Mouse (Mus musculus) heart, postnatal 0 days (tissue): ENCODE measurements around the gene Trmt61a. TPM values are rescaled to one million over a fixed set of nuclear protein-coding genes. Genes with fewer than 3 reads are reported as not detected.

Experiments
- ATAC-seq: fragments of 200-750 bp; cut with Nextera tagmentation; 2 replicates; pipeline ENCODE4 v1.8.0; 2017; ENCODE audit warnings: low read depth, moderate number of reproducible peaks, moderate library complexity; ENCODE audit not compliant: insufficient read depth
- DNase-seq: peaks from one replicate; pipeline ENCODE4 v3.0.0-alpha.2; 2016; ENCODE audit warnings: low spot score
- H3K27ac ChIP-seq: fragments of 300-500 bp; sonication (generic); 2 replicates; pipeline ENCODE4 v1.5.1; 2014; ENCODE audit warnings: low read depth, mild to moderate bottlenecking
- H3K27me3 ChIP-seq: fragments of 300-500 bp; sonication (generic); 2 replicates; pipeline ENCODE4 v1.6.1; 2014; ENCODE audit warnings: low read length, mixed read lengths; ENCODE audit not compliant: control insufficient read depth, insufficient read depth
- H3K36me3 ChIP-seq: fragments of 300-500 bp; sonication (generic); replicated peaks from 2 replicates; pipeline ENCODE4 v1.6.1; 2014; ENCODE audit warnings: low read length, mixed read lengths; ENCODE audit not compliant: control insufficient read depth, insufficient read depth
- H3K4me1 ChIP-seq: fragments of 300-500 bp; sonication (generic); 2 replicates; pipeline ENCODE4 v1.6.1; 2014; ENCODE audit warnings: antibody characterized with exemption; ENCODE audit not compliant: control insufficient read depth, insufficient read depth
- H3K4me2 ChIP-seq: fragments of 300-500 bp; sonication (generic); 2 replicates; pipeline ENCODE4 v1.6.1; 2014; ENCODE audit warnings: low read depth, mild to moderate bottlenecking, low read length, moderate library complexity
- H3K4me3 ChIP-seq: fragments of 300-500 bp; sonication (generic); 2 replicates; pipeline ENCODE4 v1.5.1; 2014; ENCODE audit warnings: low read depth, low read length
- H3K9ac ChIP-seq: fragments of 300-500 bp; sonication (generic); replicated peaks from 2 replicates; pipeline ENCODE4 v1.6.1; 2014; ENCODE audit warnings: low read depth, low read length, mixed read lengths
- H3K9me3 ChIP-seq: fragments of 300-500 bp; sonication (generic); replicated peaks from 2 replicates; pipeline ENCODE4 v1.6.1; 2016; ENCODE audit warnings: low read length; ENCODE audit not compliant: control insufficient read depth
- CTCF ChIP-seq: IDR thresholded peaks from 2 replicates; pipeline ENCODE4 v1.5.1; 2016; ENCODE audit warnings: antibody characterized with exemption, control low read depth, low read depth
- EP300 ChIP-seq: IDR thresholded peaks from 2 replicates; pipeline ENCODE4 v1.6.1; 2016; ENCODE audit warnings: antibody characterized with exemption, low read depth
- WGBS: fragments of 180-500 bp; shearing (Covaris S2); extraction: QIAGEN DNeasy Blood & Tissue Kit; methylation state at CpG from one replicate; pipeline ENCODE4 v1.1.7; 2014; 5-methylcytosine and 5-hydroxymethylcytosine counted together
- polyA plus RNA-seq: library from polyadenylated mRNA; unstranded; fragments of >200 nt; fragmentation: Nextera tagmentation; extraction: Ambion mirVana; gene quantifications from 2 replicates; pipeline ENCODE4 v1.2.1, GENCODE M21; 2015
- total RNA-seq: library from RNA; depleted of rRNA; stranded (reverse); fragments of >200 nt; gene quantifications from 2 replicates; pipeline ENCODE4 v1.2.3, GENCODE M21; 2014; ENCODE audit warnings: low replicate concordance

Trmt61a gene
- total and polyA plus RNA-seq, 2 experiments from 2014 or later, result 6.1 to 24.9 TPM

DNA sequence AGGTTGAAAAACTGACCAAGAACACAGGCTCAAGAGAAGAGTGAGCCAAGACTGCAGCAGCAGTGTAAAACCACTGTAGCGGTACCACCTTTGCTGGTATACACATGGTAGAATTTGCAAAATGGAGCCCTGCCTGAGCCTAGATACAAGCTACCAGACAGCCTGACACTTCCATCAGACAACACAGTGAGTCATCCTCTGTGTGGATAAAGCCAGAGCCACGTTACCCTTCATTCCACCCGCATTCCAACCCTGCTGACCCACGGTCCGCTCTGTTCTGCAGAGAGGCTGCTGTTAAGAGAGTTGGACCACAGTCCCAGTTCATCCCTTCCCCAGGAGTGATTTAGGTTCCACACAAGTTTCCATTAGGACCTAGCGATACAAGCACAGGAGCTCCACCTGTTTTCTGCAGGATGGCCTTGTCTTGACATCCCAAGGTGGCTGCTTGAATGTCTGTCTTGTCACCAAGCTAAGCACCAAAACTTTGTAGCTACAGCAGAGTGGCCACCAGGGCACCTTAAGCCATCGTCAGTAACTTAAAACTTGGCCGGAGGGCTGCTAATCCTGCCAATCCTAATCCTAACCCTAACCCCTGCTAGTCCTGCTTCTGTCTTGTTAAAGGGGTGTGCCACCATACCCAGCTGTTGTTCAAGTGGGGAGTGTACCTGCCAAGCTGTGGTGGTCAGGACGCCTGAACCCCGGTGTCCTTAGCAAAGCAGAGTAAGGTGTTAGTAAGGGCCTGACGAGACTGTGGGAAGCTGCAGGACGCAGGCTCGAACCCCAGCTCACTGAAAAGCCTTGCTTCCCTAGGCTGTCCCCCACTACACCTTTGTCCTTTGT is 12.6 kb upstream of the Trmt61a start:
- Histone ChIP-seq H3K9ac (no peak overlapping the region), H3K27me3 (no peaks in the 10 kb centered on the region), H3K4me1 (0 out of 2 replicates have a peak, but pooled peaks cover 4% of the 10 kb centered on the region), H3K4me2 (no peak overlapping the region), H3K27ac (peak overlapping the region; percentile 47), H3K4me3 (no peak overlapping the region), H3K36me3 (peaks cover 4% of the 10 kb centered on the region; the same call in 1 of the 2 replicates), H3K9me3 (no peaks in the 10 kb centered on the region)
- DNase-seq (no peak), ATAC-seq (no peak)
- WGBS, result 58% methylated on average over 13 of the region's 13 CpGs
- TF ChIP-seq EP300 (no peak), CTCF (no peak)

DNA sequence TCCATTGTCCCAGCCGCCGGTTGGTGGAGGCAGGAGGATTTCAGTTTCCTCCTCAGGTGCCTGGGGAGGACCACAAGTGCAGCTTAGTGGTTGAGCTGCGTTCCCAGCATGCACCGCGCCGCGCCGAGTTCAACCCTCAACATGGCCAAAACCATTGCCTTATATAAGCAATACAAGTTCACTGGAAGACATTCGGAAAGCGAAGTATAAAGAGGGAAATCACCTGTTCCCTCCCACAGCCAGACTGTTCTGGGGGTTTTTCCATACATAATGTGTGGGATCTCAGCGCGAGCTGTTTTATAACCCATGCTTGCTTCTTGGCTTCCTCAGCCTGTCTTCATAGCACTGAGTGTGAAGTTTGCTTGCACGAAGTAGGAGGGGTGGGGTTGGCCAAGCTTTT is 11.5 kb upstream of the Trmt61a start:
- H3K4me2 ChIP-seq, result no peak overlapping the region
- WGBS, result 74% methylated on average over 13 of the region's 13 CpGs
- H3K27me3 ChIP-seq, result no peaks in the 10 kb centered on the region
- no peaks in the 10 kb centered on the region for H3K36me3 ChIP-seq
- no peak overlapping the region for H3K9ac ChIP-seq
- DNase-seq (no peak), ATAC-seq (no peak)
- H3K27ac ChIP-seq, result peak overlapping the region; percentile 47; the same call in 1 of the 2 replicates
- H3K9me3 ChIP-seq, result no peaks in the 10 kb centered on the region
- no peak overlapping the region for H3K4me3 ChIP-seq
- TF ChIP-seq EP300, result no peak
- TF ChIP-seq CTCF, result no peak
- H3K4me1 ChIP-seq, result peaks cover 15% of the 10 kb centered on the region

- H3K27ac ChIP-seq, result no peak overlapping the region
- no peak overlapping the region for H3K4me3 ChIP-seq
- H3K36me3 ChIP-seq, result no peaks in the 10 kb centered on the region
- no peaks in the 10 kb centered on the region for H3K27me3 ChIP-seq
- no peaks in the 10 kb centered on the region for H3K9me3 ChIP-seq
- H3K9ac ChIP-seq, result no peak overlapping the region
- WGBS, result 86% methylated on average over 5 of the region's 5 CpGs
- no peak for DNase-seq
- TF ChIP-seq EP300 (no peak), CTCF (no peak)
- peaks cover 19% of the 10 kb centered on the region for H3K4me1 ChIP-seq
- ATAC-seq, result no peak
- no peak overlapping the region for H3K4me2 ChIP-seq
These were observed 10.5 kb upstream of the Trmt61a start for GRCm38 (mm10) chr12:111667421-111667820.

GRCm38 (mm10) chr12:111668457-111668912 is 9.4 kb upstream of the Trmt61a start:
- Histone ChIP-seq H3K27me3 (peaks cover 6% of the 10 kb centered on the region; the same call in 1 of the 2 replicates), H3K27ac (peak overlapping the region; percentile 89), H3K36me3 (no peaks in the 10 kb centered on the region), H3K4me3 (no peak overlapping the region; the same call in 1 of the 2 replicates), H3K9ac (no peak overlapping the region; the same call in 1 of the 2 replicates), H3K4me2 (peak overlapping the region; percentile 49), H3K9me3 (no peaks in the 10 kb centered on the region), H3K4me1 (peaks cover 22% of the 10 kb centered on the region)
- DNase-seq, result peak; percentile 93
- TF ChIP-seq CTCF (peak; percentile 97), EP300 (peak; percentile 70; the same call in 1 of the 2 replicates)
- WGBS, result 0% methylated on average over 8 of the region's 8 CpGs
- ATAC-seq, result peak; percentile 68

DNA sequence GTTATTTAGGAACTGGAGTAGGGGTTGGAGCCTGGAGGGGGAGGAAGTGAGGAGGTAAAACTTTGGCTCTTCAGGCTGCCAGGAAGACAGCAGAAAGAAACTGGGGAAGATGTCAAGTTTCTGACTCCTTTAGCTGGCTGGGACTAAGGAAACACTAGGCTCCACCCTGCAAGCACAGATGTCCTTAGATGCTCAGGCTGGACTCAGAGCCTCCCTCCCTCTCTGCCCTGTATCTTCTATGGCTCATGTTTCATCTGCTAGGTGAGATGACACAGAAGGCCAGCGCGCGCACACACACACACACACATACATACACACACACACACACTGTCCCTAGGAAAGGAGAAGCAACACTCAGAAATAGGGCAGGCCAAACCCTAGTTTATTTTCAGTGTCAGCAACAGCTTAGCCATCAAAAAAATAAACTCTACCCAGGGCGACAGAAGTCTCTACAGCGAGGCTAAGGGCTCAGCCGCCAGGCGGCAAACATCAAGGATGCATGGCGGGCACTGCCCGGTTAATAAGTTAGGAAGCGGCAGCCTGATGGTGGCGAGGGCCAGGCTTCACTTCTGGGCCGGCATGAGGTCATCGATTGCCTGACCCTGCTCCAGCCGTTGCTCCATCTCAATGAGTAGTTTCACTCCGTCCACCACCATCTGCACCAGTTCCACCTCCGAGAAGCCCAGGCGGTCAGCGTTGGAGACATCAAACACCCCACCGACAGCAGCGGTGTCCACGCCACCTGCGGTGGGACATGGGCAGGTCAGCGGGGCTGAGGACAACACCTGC is 8.7 kb upstream of the Trmt61a start:
- peak overlapping the region; percentile 89 for H3K27ac ChIP-seq
- peak overlapping the region; percentile 49 for H3K4me2 ChIP-seq
- no peaks in the 10 kb centered on the region for H3K9me3 ChIP-seq
- H3K4me3 ChIP-seq, result no peak overlapping the region
- H3K36me3 ChIP-seq, result no peaks in the 10 kb centered on the region
- peaks cover 26% of the 10 kb centered on the region for H3K4me1 ChIP-seq
- no peak overlapping the region; the same call in 1 of the 2 replicates for H3K9ac ChIP-seq
- DNase-seq, result peak; percentile 59
- peak; percentile 6 for ATAC-seq
- TF ChIP-seq CTCF (no peak), EP300 (no peak)
- WGBS, result 68% methylated on average over 23 of the region's 23 CpGs
- peaks cover 6% of the 10 kb centered on the region; the same call in 1 of the 2 replicates for H3K27me3 ChIP-seq
